Mouse (Mus musculus) kidney, adult 2 months (tissue): Measurements from ENCODE around the gene Clmp.

Source experiments
- CTCF ChIP-seq: fragments of 200-500 bp; conservative IDR thresholded peaks from 2 replicates; pipeline ENCODE4 v1.5.1; 2011; ENCODE audit warnings: low read depth, mild to moderate bottlenecking, control low read depth, low read length, moderate library complexity, mixed read lengths; ENCODE audit not compliant: insufficient read depth, insufficient read length
- POLR2A ChIP-seq: fragments of 200-500 bp; IDR thresholded peaks from one replicate; pipeline ENCODE4 v1.6.1; 2011; ENCODE audit warnings: low read depth, low read length, control low read depth

GRCm38 (mm10) chr9:40700253-40700652, 14.5 kb downstream of the Clmp start:
- no peak for TF ChIP-seq CTCF
- no peak for TF ChIP-seq POLR2A
